Comparison of ENCODE assay signal across 8 mouse cellular contexts in the genomic region with DNA sequence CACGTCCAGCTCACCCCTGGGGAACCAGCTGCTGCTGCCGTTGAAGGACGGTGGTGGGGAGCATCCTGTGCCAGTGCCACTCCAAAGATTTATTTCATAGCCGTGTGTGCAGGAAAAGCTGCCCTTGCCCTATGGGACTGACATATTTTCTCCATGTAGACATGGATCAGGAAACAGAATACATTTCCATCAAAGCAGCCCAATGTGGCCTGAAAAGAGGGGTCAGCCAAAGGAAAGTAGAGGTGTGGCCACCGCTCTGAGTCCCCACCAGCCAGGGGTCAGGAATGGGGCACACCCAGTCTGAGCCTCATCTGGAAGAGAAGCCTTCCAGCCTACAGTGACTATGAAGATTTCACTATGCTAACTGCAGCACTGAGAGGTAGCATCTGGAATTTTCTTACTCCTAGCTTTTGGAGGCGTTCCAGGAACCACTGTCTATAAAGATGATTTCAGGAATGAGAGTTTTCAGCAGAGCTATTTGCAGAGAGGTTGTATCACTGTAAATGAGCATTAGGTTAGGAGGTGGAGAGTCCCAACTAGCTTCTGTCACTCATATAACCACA.
DNase-seq lines count a peak whose midpoint lies in the region; ATAC-seq lines count a peak whose summit lies in the region.
"Had no signal": no experiment of that assay in that cellular context is flagged by ENCODE, and none has a peak within 500 bp of the region (broad histone marks: within the 10 kb centered on the region; RNA-seq: fewer than 3 reads in every experiment).

No protein-coding gene starts in this region.

- ATAC-seq in liver, embryonic 11.5 days (replicated peaks; ENCODE audit: low FRiP score): no peak
- peak; percentile 53; the same call in 1 of the 2 replicates for ATAC-seq in hindbrain, embryonic 16.5 days
- ATAC-seq in forebrain, embryonic 11.5 days (replicated peaks; ENCODE audit: low FRiP score): no peak

- H3K27me3 ChIP-seq in liver, embryonic 11.5 days (replicated peaks; ENCODE audit: control insufficient read depth, insufficient read depth, low read length): no peaks in the 10 kb centered on the region
- H3K27me3 ChIP-seq in hindbrain, embryonic 16.5 days (replicated peaks; ENCODE audit: control insufficient read depth, insufficient read depth, low read length): no peaks in the 10 kb centered on the region
- H3K27me3 ChIP-seq in forebrain, embryonic 11.5 days (ENCODE audit: control insufficient read depth, insufficient read depth, low read length): no peaks in the 10 kb centered on the region

- no peaks in the 10 kb centered on the region for H3K9me3 ChIP-seq in liver, embryonic 11.5 days (ENCODE audit: control insufficient read depth, low read length)
- H3K9me3 ChIP-seq in hindbrain, embryonic 16.5 days (ENCODE audit: control insufficient read depth, low read length): no peaks in the 10 kb centered on the region
- H3K9me3 ChIP-seq in forebrain, embryonic 11.5 days (ENCODE audit: control insufficient read depth, low read length): no peaks in the 10 kb centered on the region

- H3K4me1 ChIP-seq in liver, embryonic 11.5 days (replicated peaks; ENCODE audit: control insufficient read depth, insufficient read depth, low read length): no peaks in the 10 kb centered on the region
- peaks cover 3% of the 10 kb centered on the region; the same call in 1 of the 2 replicates for H3K4me1 ChIP-seq in hindbrain, embryonic 16.5 days (ENCODE audit: control insufficient read depth, insufficient read depth, low read depth, low read length)
- H3K4me1 ChIP-seq in forebrain, embryonic 11.5 days (replicated peaks; ENCODE audit: control insufficient read depth, insufficient read depth, low read length): no peaks in the 10 kb centered on the region

- no peak overlapping the region for H3K27ac ChIP-seq in liver, embryonic 11.5 days (ENCODE audit: low read depth, low read length)
- no peak overlapping the region for H3K27ac ChIP-seq in hindbrain, embryonic 16.5 days (ENCODE audit: low read depth, low read length)
- H3K27ac ChIP-seq in forebrain, embryonic 11.5 days (ENCODE audit: low read depth, low read length): no peak overlapping the region
- H3K27ac ChIP-seq: heart, adult 2 months had no signal

- H3K36me3 ChIP-seq in liver, embryonic 11.5 days (ENCODE audit: control insufficient read depth, insufficient read depth, low read length): no peaks in the 10 kb centered on the region
- H3K36me3 ChIP-seq in hindbrain, embryonic 16.5 days (ENCODE audit: control insufficient read depth, insufficient read depth, low read length): 0 out of 2 replicates have a peak, but pooled peaks cover 2% of the 10 kb centered on the region
- no peaks in the 10 kb centered on the region for H3K36me3 ChIP-seq in forebrain, embryonic 11.5 days (ENCODE audit: control insufficient read depth, insufficient read depth, low read length)

- no peak overlapping the region for H3K4me2 ChIP-seq in liver, embryonic 11.5 days
- no peak overlapping the region for H3K4me2 ChIP-seq in hindbrain, embryonic 16.5 days (ENCODE audit: low read length)
- no peak overlapping the region for H3K4me2 ChIP-seq in forebrain, embryonic 11.5 days (ENCODE audit: low read depth, low read length, severe bottlenecking)

- 60% methylated on average over 6 of the region's 6 CpGs for WGBS in liver, embryonic 11.5 days
- 47% methylated on average over 6 of the region's 6 CpGs for WGBS in hindbrain, embryonic 16.5 days
- WGBS in forebrain, embryonic 11.5 days: 69% methylated on average over 6 of the region's 6 CpGs

- H3K9ac ChIP-seq in liver, embryonic 11.5 days (ENCODE audit: low read depth, low read length): no peak overlapping the region
- H3K9ac ChIP-seq in hindbrain, embryonic 16.5 days (ENCODE audit: low read depth, low read length): no peak overlapping the region
- no peak overlapping the region for H3K9ac ChIP-seq in forebrain, embryonic 11.5 days (ENCODE audit: low read length)

- no peak overlapping the region for H3K4me3 ChIP-seq in liver, embryonic 11.5 days (ENCODE audit: low read depth, low read length)
- H3K4me3 ChIP-seq in hindbrain, embryonic 16.5 days (ENCODE audit: low read length): no peak overlapping the region
- H3K4me3 ChIP-seq in forebrain, embryonic 11.5 days (ENCODE audit: low read depth, low read length): no peak overlapping the region
- H3K4me3 ChIP-seq: heart, adult 2 months had no signal

- peak; percentile 3 for DNase-seq in liver
- DNase-seq in liver, embryonic 11.5 days (ENCODE audit: low spot score): no peak
- DNase-seq in embryo, embryonic 10.5 days (ENCODE audit: low spot score): peak; percentile 13
- DNase-seq in neural tube, embryonic 10.5 days (ENCODE audit: extremely low spot score, low spot score): peak; percentile 22
- DNase-seq in forebrain, embryonic 11.5 days (ENCODE audit: low spot score): no peak
- no peak for DNase-seq in thymus, postnatal 4 days

Comparison
In these comparisons a context has a peak if more than half of its experiments do, and no peak if none do; other contexts are left out.
1. DNase-seq: peak in liver (single experiment), embryo, embryonic 10.5 days (single experiment) and neural tube, embryonic 10.5 days (single experiment); none in liver, embryonic 11.5 days (single experiment), forebrain, embryonic 11.5 days (single experiment) and thymus, postnatal 4 days (single experiment).